Mouse (Mus musculus) neural tube, embryonic 10.5 days (tissue): ENCODE measurements at regions not wholly inside any gene's neighbourhood (a gene's known extent, or its start where the extent isn't known, plus 50 kb on each side); places are given as distances from the start of the nearest gene placed in this dataset.

ENCODE experiments used
- DNase-seq: peaks from one replicate; pipeline ENCODE4 v3.0.0-alpha.2; 2017; ENCODE audit warnings: low spot score; ENCODE audit errors: extremely low spot score

DNA sequence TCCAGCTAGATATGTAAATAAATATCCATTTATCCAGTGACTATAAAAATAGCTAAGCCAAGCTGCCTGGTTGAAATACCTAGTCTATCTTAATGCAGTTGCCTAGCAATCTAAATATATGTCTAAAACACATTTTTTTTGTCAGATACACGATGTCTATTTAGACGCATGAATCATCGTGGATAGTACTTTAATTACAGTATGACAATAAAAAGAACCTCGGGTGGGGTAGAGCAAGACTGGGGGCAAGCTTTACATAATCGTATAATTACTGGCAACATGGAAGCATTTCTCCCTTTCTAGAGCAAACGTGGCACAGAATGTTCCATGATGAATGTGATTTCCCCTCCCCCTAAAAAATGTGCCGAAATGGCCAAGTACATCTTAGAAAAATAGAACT lies 180.4 kb downstream of the Gm19935 start:
- DNase-seq = no peak

GRCm38 (mm10) chr8:90635766-90636492 lies 181.3 kb downstream of the Gm19935 start:
- peak; percentile 40 for DNase-seq

DNA sequence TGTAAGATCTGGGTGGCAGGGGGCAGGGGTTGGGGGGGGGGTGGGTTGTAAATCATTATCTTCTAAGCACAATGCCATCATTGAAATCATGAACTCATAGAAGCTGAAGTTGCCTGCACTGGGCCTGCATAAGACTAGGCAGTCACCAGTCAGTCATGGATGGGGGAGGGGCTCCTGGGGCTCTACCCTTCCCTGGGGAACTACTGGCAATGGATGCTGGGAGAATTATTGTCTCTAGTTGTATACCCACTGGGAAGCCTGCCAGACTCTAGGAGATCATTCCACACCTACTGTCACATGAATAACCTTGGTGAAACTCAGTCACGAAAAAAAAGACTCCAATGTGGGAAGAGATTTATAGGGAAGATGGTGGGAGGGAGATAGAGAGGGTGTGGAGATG lies 186.4 kb downstream of the Gm19935 start:
- no peak for DNase-seq

- no peak for DNase-seq
These were observed 208.8 kb downstream of the Gm19935 start for GRCm38 (mm10) chr8:90608410-90608809.

DNA sequence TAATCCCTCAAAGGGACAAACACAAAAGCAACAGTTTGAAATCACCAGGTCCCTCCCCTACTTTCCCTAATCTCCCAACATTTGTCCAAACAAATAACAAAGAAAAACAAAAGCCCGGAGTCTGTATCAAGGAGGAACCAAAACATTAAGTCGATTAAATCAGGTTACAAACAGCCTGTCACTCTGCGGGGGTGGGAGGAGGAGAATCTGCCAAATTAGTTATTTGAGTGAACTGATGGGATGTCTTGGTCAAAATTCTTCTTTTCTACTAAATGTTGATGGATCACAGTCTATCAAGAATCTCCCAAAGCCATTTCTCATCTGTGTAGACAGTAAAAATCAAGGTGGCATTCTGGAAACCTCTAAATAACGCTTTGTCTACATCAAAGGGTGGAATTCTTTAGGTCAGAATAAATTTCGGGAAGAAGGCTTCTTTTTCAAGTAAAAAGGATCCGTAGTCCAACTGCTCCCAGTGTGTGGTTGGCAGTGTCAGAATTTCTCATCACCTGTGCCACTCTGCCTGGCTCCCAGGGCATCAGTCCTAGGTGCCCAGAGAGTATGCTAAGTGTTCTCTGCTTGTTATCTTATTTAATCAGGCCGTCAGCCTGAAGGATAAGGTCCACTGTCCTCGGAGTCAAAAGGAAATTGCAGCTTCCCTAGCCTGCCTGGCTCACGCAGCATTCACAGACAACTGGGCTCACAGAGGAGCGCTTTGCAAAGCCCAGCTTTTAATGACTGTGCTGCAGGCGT lies 216.1 kb downstream of the Gm19935 start:
- no peak for DNase-seq

DNA sequence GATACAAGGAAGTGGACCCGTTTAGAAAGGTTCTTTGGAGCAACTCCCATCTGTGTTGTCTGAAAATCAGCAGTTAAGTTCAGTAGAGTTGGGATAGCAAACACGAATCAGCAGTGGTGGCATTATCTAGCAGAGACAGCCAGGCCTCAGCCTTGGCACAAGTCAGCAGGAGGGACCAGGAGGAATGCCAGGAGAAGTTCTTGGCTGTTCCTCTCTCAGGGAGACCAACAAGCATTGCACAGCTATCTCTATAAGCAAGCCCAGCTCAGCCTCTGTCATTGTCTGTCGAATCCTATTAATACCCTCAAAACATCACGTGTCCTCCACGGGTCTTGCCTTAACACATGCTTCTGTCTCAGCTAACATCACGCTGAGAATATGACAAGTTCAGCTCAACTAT lies 219.8 kb downstream of the Gm19935 start:
- DNase-seq = no peak

GRCm38 (mm10) chr8:90579426-90579825 lies 231.3 kb upstream of the Tox3 start:
- no peak for DNase-seq

GRCm38 (mm10) chr8:90576976-90577375 lies 228.8 kb upstream of the Tox3 start:
- DNase-seq = no peak

DNA sequence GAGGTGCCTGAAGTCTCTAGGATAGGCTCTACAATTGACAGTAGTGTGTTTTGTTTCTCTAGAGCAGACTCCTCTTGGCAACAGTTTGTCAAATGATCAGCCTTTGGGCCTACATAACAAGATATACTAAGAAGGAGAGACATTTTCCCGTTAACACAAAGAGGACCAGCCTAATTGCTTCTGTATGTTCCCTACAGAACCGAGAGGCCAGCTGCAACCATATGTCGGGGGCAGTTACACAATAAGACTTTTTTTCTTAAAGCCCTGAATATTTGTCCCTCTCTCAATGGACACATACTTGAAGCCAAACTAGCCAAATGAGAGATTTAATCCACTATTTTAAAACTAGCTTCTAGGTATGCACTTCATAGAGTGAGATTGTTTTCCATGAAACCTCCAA lies 226.5 kb upstream of the Tox3 start:
- DNase-seq = no peak

DNA sequence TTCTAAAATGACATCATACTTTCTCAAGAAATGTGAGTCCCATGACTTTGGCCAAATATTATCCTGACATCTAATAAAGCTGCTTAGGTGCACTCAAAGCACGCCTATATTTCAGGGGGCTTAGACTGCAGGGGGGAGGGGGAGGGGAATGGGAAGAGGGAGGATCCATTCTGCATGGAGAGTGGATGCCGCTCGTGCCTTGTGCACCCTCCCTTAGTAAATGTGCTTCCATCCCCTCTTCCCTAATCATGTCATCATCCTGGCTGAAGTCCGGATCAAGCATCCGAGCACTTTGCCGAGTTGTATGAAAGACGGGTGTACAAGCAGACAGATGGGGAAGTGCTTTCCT lies 207.9 kb upstream of the Tox3 start:
- no peak for DNase-seq

DNA sequence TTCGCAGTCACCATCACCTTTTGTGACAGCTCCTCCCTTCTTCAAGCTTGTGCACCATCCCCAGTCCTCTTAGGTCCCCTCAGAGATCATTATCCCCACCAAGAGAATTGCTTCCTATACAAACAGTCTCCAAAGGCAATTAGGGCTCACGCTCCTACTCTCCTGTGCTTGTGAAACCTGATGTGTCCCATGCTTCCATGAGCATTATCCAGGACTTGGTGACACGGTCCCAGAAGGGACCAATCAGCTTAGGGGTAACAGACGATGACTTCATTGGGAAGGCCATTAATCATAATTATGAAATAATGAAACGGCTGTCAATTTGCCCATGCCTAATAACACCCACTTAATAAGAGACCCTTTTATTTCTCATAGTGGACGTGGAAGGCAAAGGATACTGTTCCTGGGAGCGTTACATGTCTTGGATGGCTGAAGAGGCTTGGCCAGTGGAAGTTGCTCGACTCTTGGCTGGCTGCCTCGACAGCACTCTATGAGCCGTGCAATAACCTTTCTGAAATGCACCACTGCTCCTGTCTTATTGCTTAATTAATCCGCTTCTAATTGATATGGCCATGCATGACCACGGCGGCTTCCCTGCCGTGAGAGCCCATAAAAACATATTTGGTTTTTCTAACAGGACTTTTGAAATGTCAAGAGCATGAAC lies 207.4 kb upstream of the Tox3 start:
- DNase-seq = no peak

- no peak for DNase-seq
These were observed 199.1 kb upstream of the Tox3 start for GRCm38 (mm10) chr8:90547276-90547675.

DNA sequence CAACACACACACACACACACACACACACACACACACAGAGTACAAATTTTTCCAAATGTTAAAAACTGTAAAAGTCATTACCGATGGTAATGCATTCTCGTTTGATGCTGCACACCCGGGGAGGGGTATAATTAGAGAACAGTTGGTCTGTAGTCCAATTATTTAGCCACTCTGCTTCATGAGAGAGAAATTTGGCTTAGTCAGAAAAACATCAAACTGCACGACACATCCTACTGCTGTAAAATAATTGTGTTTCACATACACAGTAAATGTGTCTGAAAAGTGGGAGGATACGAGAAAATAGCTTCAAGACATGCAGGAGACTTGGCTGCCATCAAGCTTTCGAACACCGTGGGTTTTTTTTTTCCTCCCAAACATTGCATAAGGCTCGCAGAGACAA lies 194.5 kb upstream of the Tox3 start:
- DNase-seq = no peak

DNA sequence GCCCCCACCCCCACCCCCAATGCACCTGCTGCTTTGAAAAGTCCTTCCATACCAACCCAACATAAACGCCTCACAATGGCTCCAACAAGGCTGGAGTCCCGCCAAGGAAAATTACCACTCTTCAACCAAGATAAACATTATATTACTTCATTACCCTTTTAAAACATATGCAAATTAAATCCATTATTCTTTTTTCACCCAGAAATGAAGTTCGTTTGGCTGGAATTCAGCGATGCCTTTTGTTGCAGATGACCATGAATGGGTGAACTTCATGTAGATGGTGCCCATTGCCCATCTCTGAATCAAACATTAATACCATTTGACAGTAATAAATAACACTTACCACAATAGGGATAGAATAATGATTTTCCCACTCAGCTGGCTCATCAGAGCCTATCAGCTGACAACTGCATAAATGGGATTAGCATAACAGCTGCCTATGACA lies 188.1 kb upstream of the Tox3 start:
- no peak for DNase-seq

DNA sequence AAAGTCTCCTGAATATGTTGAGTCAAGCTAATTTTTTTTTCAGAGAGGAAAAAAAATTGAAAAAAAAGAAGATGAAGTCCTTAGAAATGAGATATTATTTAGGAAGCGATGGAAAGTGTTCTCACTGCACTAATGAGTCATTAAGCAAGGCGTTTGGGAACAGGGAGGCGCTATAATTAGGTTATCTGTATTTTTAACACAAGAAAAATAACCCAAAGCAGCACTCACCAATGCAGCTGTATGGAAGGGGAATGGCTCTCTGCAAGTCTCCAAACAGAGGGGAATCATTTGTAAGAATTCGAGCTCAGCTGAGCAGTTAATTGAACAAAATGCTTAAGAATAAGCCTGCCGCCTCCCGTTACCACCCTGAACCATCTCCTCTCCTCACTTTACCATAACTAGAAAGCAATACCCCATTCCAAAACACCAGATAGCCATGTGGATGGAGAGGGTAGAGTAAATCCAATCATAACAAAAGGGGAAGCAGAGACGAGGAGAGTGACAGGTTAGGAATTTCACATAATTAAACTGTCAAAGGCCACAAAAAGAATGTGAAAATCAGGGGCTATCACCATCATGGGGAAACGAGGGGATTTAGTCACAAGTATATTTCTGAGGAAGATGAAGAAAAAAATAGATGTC lies 187.5 kb upstream of the Tox3 start:
- DNase-seq = no peak

- no peak for DNase-seq
These were observed 173.2 kb upstream of the Tox3 start for GRCm38 (mm10) chr8:90521393-90521792.

GRCm38 (mm10) chr8:90520186-90520585 lies 172.0 kb upstream of the Tox3 start:
- peak; percentile 15 for DNase-seq

DNA sequence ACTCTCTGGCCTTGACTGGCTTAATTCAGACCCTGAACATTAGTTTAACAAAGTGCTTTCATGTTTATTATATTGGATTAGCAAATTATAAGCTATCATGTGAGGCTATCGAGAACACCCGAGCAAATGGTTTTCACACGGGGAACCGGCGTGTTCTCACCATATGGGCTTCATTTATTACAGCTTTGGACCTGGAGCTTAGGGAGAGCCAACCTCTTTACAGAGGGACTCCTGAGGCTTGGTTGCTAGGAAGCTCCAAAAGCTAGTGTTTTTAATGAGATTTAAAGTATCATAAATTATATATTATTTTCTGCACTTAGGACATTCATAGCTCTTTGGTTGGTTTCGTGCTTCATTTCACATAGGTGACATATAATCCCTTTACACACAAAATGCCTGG lies 171.4 kb upstream of the Tox3 start:
- DNase-seq = no peak

DNA sequence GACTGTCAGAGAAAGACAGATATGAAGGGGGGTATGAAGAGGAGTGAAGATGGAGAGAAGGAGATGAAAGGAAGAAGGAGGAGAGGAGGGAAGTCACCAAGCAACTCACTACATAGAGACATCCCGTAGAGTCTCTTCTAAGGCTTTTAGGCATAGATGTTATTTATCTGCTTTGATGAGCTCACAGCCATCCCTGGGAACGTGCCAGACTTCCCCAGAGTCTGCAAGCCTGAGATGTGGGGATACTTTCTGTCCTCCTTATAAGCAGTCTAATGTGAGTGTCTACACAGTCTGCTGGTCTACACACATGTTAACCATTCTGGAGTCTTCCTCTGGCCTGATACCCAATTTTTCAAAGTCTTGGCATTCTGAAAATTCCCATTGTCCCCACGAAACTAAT lies 166.0 kb upstream of the Tox3 start:
- no peak for DNase-seq

GRCm38 (mm10) chr8:90513601-90514000 lies 165.5 kb upstream of the Tox3 start:
- DNase-seq = no peak

GRCm38 (mm10) chr8:90513102-90513501 lies 165.0 kb upstream of the Tox3 start:
- DNase-seq = no peak

- DNase-seq = no peak
These were observed 164.5 kb upstream of the Tox3 start for GRCm38 (mm10) chr8:90512594-90512993.
